Mouse (Mus musculus) CH12.LX (cell line): ENCODE measurements around the gene Cux1. TPM values are rescaled to one million over a fixed set of nuclear protein-coding genes. Genes with fewer than 3 reads are reported as not detected.

Experiments
- DNase-seq: peaks from one replicate; pipeline ENCODE4 v3.0.0-alpha.2; 2013; ENCODE audit errors: extremely low read depth
- H3K27ac ChIP-seq: 2 replicates; pipeline ENCODE4 v1.5.1; 2012; ENCODE audit warnings: low read depth, mild to moderate bottlenecking, control low read depth, moderate library complexity; ENCODE audit not compliant: insufficient read depth
- H3K27me3 ChIP-seq: replicated peaks from 2 replicates; pipeline ENCODE3; 2012; ENCODE audit warnings: inconsistent platforms
- H3K36me3 ChIP-seq, 2 experiments: replicated peaks in 1 of 2; 2 replicates each; pipeline versions ENCODE3 to v1.6.1; 2012; ENCODE audit warnings: inconsistent platforms in 1 of 2, low read length in 1 of 2, mild to moderate bottlenecking in 1 of 2, mixed read lengths in 1 of 2, moderate library complexity in 1 of 2; ENCODE audit not compliant: control insufficient read depth in 1 of 2, insufficient read depth in 1 of 2
- H3K4me1 ChIP-seq, 2 experiments: 2 replicates each; pipeline ENCODE4 v1.6.1; 2012; ENCODE audit warnings: inconsistent platforms in 1 of 2, moderate library complexity in 1 of 2; ENCODE audit not compliant: insufficient read depth in 2 of 2, control insufficient read depth in 1 of 2
- H3K4me2 ChIP-seq: 2 replicates; pipeline ENCODE4 v1.6.1; 2012; ENCODE audit warnings: low read depth, mild to moderate bottlenecking, control low read depth; ENCODE audit not compliant: poor library complexity, insufficient read depth, severe bottlenecking
- H3K4me3 ChIP-seq, 3 experiments: fragments of 150-350 bp in 1 of 3; sonication (generic) in 1 of 3; replicated peaks in 1 of 3; 2 replicates each; pipeline versions ENCODE3 to v1.5.1; 2011 to 2012; ENCODE audit warnings: low read depth in 2 of 3, low read length in 2 of 3, mild to moderate bottlenecking in 2 of 3, moderate library complexity in 2 of 3, control low read depth in 1 of 3, improper control_type of control experiment in 1 of 3, inconsistent platforms in 1 of 3, mixed read lengths in 1 of 3; ENCODE audit not compliant: poor library complexity in 1 of 3
- H3K79me2 ChIP-seq: replicated peaks from 2 replicates; pipeline ENCODE4 v1.6.1; 2012; ENCODE audit warnings: mild to moderate bottlenecking, moderate library complexity; ENCODE audit not compliant: control insufficient read depth, poor library complexity, insufficient read depth, severe bottlenecking; ENCODE audit errors: extremely low read depth
- H3K9ac ChIP-seq: 2 replicates; pipeline ENCODE4 v1.6.1; 2012; ENCODE audit warnings: low read depth, mild to moderate bottlenecking, control low read depth, moderate library complexity; ENCODE audit not compliant: insufficient read depth
- H3K9me3 ChIP-seq: replicated peaks from 2 replicates; pipeline ENCODE3; 2012; ENCODE audit warnings: low read length, inconsistent platforms, mixed read lengths
- BHLHE40 ChIP-seq: IDR thresholded peaks from 2 replicates; pipeline ENCODE4 v1.6.1; 2011; ENCODE audit warnings: mild to moderate bottlenecking, low read depth, low read length, improper control_type of control experiment
- ETS1 ChIP-seq: conservative IDR thresholded peaks from 2 replicates; pipeline ENCODE4 v1.6.1; 2012; ENCODE audit warnings: low read depth, mild to moderate bottlenecking, inconsistent platforms, low read length, improper control_type of control experiment, moderate library complexity
- GABPA ChIP-seq: IDR thresholded peaks from 2 replicates; pipeline ENCODE4 v1.6.1; 2012; ENCODE audit warnings: low read depth, low read length, improper control_type of control experiment, inconsistent platforms; ENCODE audit not compliant: insufficient replicate concordance
- IRF4 ChIP-seq: IDR thresholded peaks from 2 replicates; pipeline ENCODE4 v1.6.1; 2014; ENCODE audit warnings: low read depth, mild to moderate bottlenecking, inconsistent platforms, low read length, improper control_type of control experiment
- JUN ChIP-seq: IDR thresholded peaks from 2 replicates; pipeline ENCODE4 v1.6.1; 2011; ENCODE audit warnings: low read depth, mild to moderate bottlenecking, low read length, improper control_type of control experiment, moderate library complexity; ENCODE audit not compliant: insufficient read depth
- MAFK ChIP-seq: IDR thresholded peaks from 2 replicates; pipeline ENCODE4 v1.6.1; 2011; ENCODE audit warnings: low read length, improper control_type of control experiment; ENCODE audit not compliant: insufficient replicate concordance
- MAX ChIP-seq: IDR thresholded peaks from 2 replicates; pipeline ENCODE4 v1.6.1; 2011; ENCODE audit warnings: low read length, improper control_type of control experiment
- MEF2A ChIP-seq: IDR thresholded peaks from 2 replicates; pipeline ENCODE4 v1.6.1; 2014; ENCODE audit warnings: low read depth, mild to moderate bottlenecking, inconsistent platforms, low read length, improper control_type of control experiment, borderline replicate concordance
- MXI1 ChIP-seq: IDR thresholded peaks from 2 replicates; pipeline ENCODE4 v1.6.1; 2011; ENCODE audit warnings: mild to moderate bottlenecking, low read depth, low read length, improper control_type of control experiment
- POLR2A ChIP-seq: IDR thresholded peaks from 2 replicates; pipeline ENCODE4 v1.6.1; 2011; ENCODE audit warnings: low read depth, mild to moderate bottlenecking, improper control_type of control experiment, low read length
- TBP ChIP-seq: conservative IDR thresholded peaks from 2 replicates; pipeline ENCODE4 v1.6.1; 2011; ENCODE audit warnings: low read depth, low read length, improper control_type of control experiment
- TCF12 ChIP-seq: IDR thresholded peaks from 2 replicates; pipeline ENCODE4 v1.6.1; 2014; ENCODE audit warnings: low read depth, mild to moderate bottlenecking, inconsistent platforms, low read length, improper control_type of control experiment
- USF1 ChIP-seq: IDR thresholded peaks from 2 replicates; pipeline ENCODE4 v1.6.1; 2014; ENCODE audit warnings: low read depth, mild to moderate bottlenecking, inconsistent platforms, low read length, improper control_type of control experiment
- ZC3H11A ChIP-seq: IDR thresholded peaks from 2 replicates; pipeline ENCODE4 v1.6.1; 2012; ENCODE audit warnings: low read depth, mild to moderate bottlenecking, inconsistent platforms, low read length, improper control_type of control experiment
- dilution Hi-C: fragments of 300-500 bp; cut with MboI; formaldehyde crosslinking; loops from 2 replicates; pipeline ENCODE4 v1.14.3; 2020; ENCODE audit warnings: low sequenced_read_pairs; ENCODE audit not compliant: extremely low pct_unique_long_range_greater_than_20kb, extremely low pct_ligation_motif_present
- in situ Hi-C: fragments of 300-500 bp; cut with MboI; formaldehyde crosslinking; loops from 3 replicates; pipeline ENCODE4 v1.14.3; 2019; ENCODE audit warnings: low sequenced_read_pairs, low pct_ligation_motif_present, low pct_unique_long_range_greater_than_20kb, mixed read lengths
- polyA plus RNA-seq: library from polyadenylated mRNA; unstranded; fragments of >175 nt; gene quantifications from 2 replicates; pipeline ENCODE4 v1.2.1, GENCODE M21; 2012; ENCODE audit warnings: low read depth; ENCODE audit not compliant: insufficient read length
- total RNA-seq, 2 experiments: library from RNA; depleted of rRNA; stranded (reverse); fragments of 300-350 nt in 1 of 2; fragments of >200 nt in 1 of 2; gene quantifications; 2 replicates each; pipeline ENCODE4 v1.2.3; 2012 to 2014

The Cux1 gene
- total and polyA plus RNA-seq, 3 experiments: 12.4 to 21.9 (median 19.6) TPM

DNA sequence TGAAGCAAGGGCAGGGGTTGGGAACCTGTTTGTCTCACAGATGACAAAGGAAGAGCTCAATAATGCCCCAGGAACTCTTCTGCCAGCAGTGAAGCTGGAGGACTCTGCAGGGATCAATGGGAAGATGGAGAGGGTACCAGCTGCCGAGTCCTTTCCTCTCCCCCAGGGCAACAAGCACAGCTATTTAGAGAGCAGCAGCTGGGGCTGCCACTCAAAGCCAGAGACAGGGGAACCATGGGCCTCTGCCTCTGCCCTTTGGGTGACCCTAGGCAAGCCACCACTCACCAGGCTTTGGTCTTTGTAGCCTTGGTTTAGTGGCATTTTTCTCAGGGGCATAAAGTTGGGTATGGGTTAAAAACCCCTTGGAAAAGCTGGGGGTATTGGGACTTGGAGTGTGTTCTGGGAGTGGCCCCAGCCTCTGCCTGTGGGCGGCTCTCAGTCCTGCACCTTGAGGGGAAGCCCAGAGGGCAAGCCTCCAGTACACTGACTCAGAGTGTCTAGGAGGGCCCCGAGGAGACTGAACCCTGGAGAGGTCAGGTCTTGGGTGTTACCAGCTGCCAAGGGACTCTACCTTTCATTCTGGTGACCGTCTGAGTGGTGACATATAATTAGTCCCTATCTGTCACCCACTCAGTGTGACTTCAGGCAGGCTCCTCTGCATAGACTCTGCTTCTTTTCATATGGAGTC lies 336.8 kb downstream of the Cux1 start:
- no peaks in the 10 kb centered on the region for H3K9me3 ChIP-seq
- DNase-seq: peak; percentile 64
- H3K27me3 ChIP-seq: no peaks in the 10 kb centered on the region
- in situ Hi-C loops: no loop called here
- H3K9ac ChIP-seq: no peak overlapping the region
- TF ChIP-seq JUN: no peak
- peak; percentile 63; the same call in 1 of the 2 replicates for TF ChIP-seq IRF4
- TF ChIP-seq BHLHE40: peak; percentile 25; the same call in 1 of the 2 replicates
- no peak for TF ChIP-seq ZC3H11A
- TF ChIP-seq MEF2A: peak; percentile 54; the same call in 1 of the 2 replicates
- peak; percentile 45; the same call in 1 of the 2 replicates for TF ChIP-seq TCF12
- TF ChIP-seq ETS1: peak; percentile 33; the same call in 1 of the 2 replicates
- peaks cover 9 to 74% of the 10 kb centered on the region in 2 experiments for H3K36me3 ChIP-seq
- no peak overlapping the region for H3K4me2 ChIP-seq
- peaks cover 4 to 34% of the 10 kb centered on the region in 2 experiments; a peak in 3 of 4 replicates for H3K4me1 ChIP-seq
- dilution Hi-C loops: no loop called here
- H3K27ac ChIP-seq: no peak overlapping the region
- no peak overlapping the region for H3K4me3 ChIP-seq
- H3K79me2 ChIP-seq: no peaks in the 10 kb centered on the region

DNA sequence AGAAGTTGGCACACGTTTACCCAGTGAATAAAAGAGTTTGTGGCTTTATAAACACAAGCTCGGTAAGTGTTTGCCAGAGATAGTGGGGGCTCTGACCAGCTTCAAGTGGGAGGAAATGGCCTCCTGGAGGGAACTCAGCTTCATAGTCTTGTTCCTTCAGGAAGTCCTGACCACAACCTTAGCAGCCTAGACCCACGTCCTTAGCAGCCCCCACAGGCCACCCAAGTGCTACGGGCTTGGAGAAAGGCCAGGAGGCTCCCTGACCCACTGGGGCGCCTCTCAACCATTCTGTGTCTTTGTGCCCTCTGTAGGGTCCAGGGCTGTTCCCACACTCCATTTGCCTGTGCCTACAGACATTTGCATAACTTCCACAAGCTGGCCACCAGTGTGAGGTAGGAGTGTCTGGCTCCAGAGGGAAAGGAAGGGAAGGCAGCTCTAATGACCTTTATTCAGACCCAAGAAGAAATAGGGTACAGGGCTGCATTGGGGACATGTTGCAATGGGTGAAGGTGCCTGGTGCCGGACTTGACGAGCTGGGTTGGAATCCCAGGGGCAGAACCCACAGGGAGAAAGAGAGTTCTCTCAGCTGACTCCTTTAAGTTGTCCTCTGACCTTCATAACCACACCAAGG lies 340.9 kb downstream of the Cux1 start:
- dilution Hi-C loops (no loop called here), in situ Hi-C loops (no loop called here)
- peaks cover 12 to 84% of the 10 kb centered on the region in 2 experiments for H3K36me3 ChIP-seq
- H3K27ac ChIP-seq: no peak overlapping the region
- no peak overlapping the region for H3K4me2 ChIP-seq
- no peak for TF ChIP-seq MAFK
- peaks cover 4 to 13% of the 10 kb centered on the region in 2 experiments; a peak in 3 of 4 replicates for H3K4me1 ChIP-seq
- H3K9ac ChIP-seq: no peak overlapping the region
- no peak for DNase-seq
- H3K9me3 ChIP-seq: peaks cover 10% of the 10 kb centered on the region
- H3K4me3 ChIP-seq: no peak overlapping the region
- H3K27me3 ChIP-seq: no peaks in the 10 kb centered on the region
- no peaks in the 10 kb centered on the region for H3K79me2 ChIP-seq

DNA sequence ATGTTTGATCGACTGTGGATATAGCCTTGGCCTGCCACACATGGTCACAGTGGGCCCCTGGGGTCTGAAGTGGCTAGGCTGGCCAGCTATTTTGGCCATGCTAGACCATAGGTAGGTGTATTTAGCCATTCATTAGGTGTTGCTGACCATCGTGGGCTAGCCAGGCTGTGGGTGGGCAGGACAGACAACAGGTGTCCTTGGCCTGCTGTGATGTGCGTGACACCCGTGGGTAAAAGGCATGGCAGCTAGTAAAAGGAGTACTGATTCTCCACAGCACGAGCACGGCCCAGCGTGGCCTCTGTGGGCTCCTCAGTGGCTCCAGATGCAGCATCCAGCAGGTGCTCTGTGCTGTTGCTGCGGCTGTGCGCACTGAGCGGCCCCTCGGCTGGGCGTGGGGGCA lies 348.7 kb downstream of the Cux1 start:
- Histone ChIP-seq H3K9ac (no peak overlapping the region), H3K27ac (no peak overlapping the region), H3K9me3 (peaks cover 15% of the 10 kb centered on the region), H3K4me3 (no peak overlapping the region), H3K36me3 (peaks cover 11 to 54% of the 10 kb centered on the region in 2 experiments), H3K4me2 (no peak overlapping the region), H3K4me1 (peaks cover 14 to 23% of the 10 kb centered on the region in 2 experiments), H3K27me3 (no peaks in the 10 kb centered on the region), H3K79me2 (no peaks in the 10 kb centered on the region)
- in situ Hi-C loops (no loop called here), dilution Hi-C loops (no loop called here)
- TF ChIP-seq MEF2A (no peak), MAX (no peak), TBP (no peak), POLR2A (no peak), MXI1 (no peak), IRF4 (no peak), USF1 (no peak), GABPA (no peak)
- DNase-seq: no peak
